Mouse (Mus musculus): Measurements from ENCODE around the gene Tmem117.

GRCm38 (mm10) chr15:95107246-95107809 lies 478.3 kb downstream of the Tmem117 start:
- no peak for TF ChIP-seq CTCF (IDR thresholded peaks at IDR 0.05; ENCODE audit: extremely low read depth, insufficient read depth, insufficient read length, insufficient replicate concordance)
- TF ChIP-seq POLR2A (IDR thresholded peaks at IDR 0.05; ENCODE audit: low read depth, low read length) = no peak
